Mouse (Mus musculus) C2C12 (cell line): ENCODE results near the gene Pacsin2.

ENCODE experiments used
- CEBPB ChIP-seq: IDR thresholded peaks from one replicate; pipeline ENCODE4 v1.6.1; 2011; ENCODE audit warnings: low read depth, mild to moderate bottlenecking, control low read depth, moderate library complexity
- CTCF ChIP-seq: IDR thresholded peaks from one replicate; pipeline ENCODE4 v1.5.1; 2011; ENCODE audit not compliant: control insufficient read depth, insufficient read depth, insufficient read length
- MAX ChIP-seq: IDR thresholded peaks from one replicate; pipeline ENCODE4 v1.6.1; 2011; ENCODE audit warnings: mild to moderate bottlenecking, control low read depth
- MYOD1 ChIP-seq: IDR thresholded peaks from one replicate; pipeline ENCODE4 v1.6.1; 2011; ENCODE audit warnings: low read depth; ENCODE audit not compliant: control insufficient read depth, insufficient read length
- MYOG ChIP-seq: IDR thresholded peaks from one replicate; pipeline ENCODE4 v1.6.1; 2011; ENCODE audit not compliant: control insufficient read depth, insufficient read length; ENCODE audit errors: extremely low read depth
- USF1 ChIP-seq: IDR thresholded peaks from one replicate; pipeline ENCODE4 v1.6.1; 2011; ENCODE audit warnings: low read depth, mild to moderate bottlenecking, control low read depth, moderate library complexity

DNA sequence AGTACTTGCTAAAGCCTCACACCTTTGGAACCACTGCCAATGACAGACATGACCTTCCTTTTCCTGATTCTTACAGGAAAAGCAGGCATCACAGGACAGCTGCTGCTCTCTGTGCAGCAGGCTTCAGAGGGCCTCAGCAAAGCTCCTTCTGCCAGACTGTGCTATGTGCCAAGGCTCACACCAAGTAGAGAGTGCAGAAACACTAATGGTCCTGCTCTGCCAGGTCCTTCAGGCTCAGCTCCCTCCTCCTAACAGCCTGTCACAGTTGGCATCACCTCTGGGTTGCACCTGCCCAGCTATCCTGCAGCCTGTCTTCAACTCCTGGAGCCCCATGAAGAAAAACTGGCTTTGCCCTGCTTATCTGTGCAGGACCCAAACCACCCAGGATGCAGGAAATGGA, 45.7 kb downstream of the Pacsin2 start:
- TF ChIP-seq CTCF (no peak), MYOD1 (no peak), USF1 (no peak), CEBPB (no peak), MAX (no peak), MYOG (no peak)
